Mouse (Mus musculus) small intestine, adult 2 months (tissue): ENCODE data around the gene Olfr746. TPM values are rescaled to one million over a fixed set of nuclear protein-coding genes. Genes with fewer than 3 reads are reported as not detected.

Source experiments
- H3K27ac ChIP-seq: fragments of 200-500 bp; 2 replicates; pipeline ENCODE4 v1.5.1; 2012; ENCODE audit warnings: low read depth, low read length, control low read depth, inconsistent platforms; ENCODE audit not compliant: insufficient read depth
- H3K27me3 ChIP-seq: fragments of 200-500 bp; 2 replicates; pipeline ENCODE4 v1.6.1; 2012; ENCODE audit warnings: mild to moderate bottlenecking, moderate library complexity, low read length, inconsistent platforms; ENCODE audit not compliant: control insufficient read depth, insufficient read depth
- H3K36me3 ChIP-seq: fragments of 200-500 bp; 2 replicates; pipeline ENCODE4 v1.6.1; 2012; ENCODE audit warnings: mild to moderate bottlenecking, low read length, control low read depth, inconsistent platforms; ENCODE audit not compliant: control insufficient read depth, insufficient read depth
- H3K4me1 ChIP-seq: fragments of 200-500 bp; 2 replicates; pipeline ENCODE4 v1.6.1; 2012; ENCODE audit warnings: low read length, inconsistent platforms, mixed read lengths; ENCODE audit not compliant: control insufficient read depth, insufficient read depth, insufficient read length
- H3K4me3 ChIP-seq: fragments of 200-500 bp; 2 replicates; pipeline ENCODE4 v1.5.1; 2012; ENCODE audit warnings: low read depth, mild to moderate bottlenecking, control low read depth, inconsistent platforms, low read length, moderate library complexity
- CTCF ChIP-seq: fragments of 200-500 bp; IDR thresholded peaks from 2 replicates; pipeline ENCODE4 v1.5.1; 2012; ENCODE audit warnings: low read depth, mild to moderate bottlenecking, control low read depth, inconsistent platforms, low read length, moderate library complexity, mixed read lengths; ENCODE audit not compliant: insufficient replicate concordance, insufficient read length; ENCODE audit errors: extremely low read depth
- POLR2A ChIP-seq: fragments of 200-500 bp; IDR thresholded peaks from 2 replicates; pipeline ENCODE4 v1.6.1; 2012; ENCODE audit warnings: low read depth, mild to moderate bottlenecking, control low read depth, inconsistent platforms, low read length, moderate library complexity
- WGBS: fragments of 180-500 bp; shearing (Covaris S2); methylation state at CpG from one replicate; pipeline ENCODE4 v1.1.7; 2018; 5-methylcytosine and 5-hydroxymethylcytosine counted together
- polyA plus RNA-seq: library from polyadenylated mRNA; depleted of rRNA; stranded (reverse); fragments of >200 nt; gene quantifications from 2 replicates; pipeline ENCODE4 v1.2.3, GENCODE M21; 2012; rRNA removed

Olfr746 gene
- not detected in 2 replicates for polyA plus RNA-seq

DNA sequence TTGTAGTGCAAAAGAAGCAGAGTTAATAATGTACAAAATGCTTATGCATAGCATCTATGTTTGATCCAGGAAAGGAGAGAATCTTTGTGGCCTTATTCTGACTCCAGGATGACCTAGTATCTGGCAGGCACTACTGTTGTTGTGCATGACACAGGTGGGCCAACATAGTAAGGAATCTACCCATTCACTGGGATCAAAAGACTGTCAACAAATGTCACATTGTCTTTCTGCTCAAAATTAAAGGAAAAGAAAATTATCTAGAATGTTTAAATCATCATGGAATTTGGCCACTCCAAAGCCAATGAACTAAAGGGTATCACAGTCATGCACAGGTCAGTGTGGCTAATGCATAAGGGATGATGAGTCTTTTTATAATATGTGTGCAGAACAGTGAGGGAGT lies at the start of gene Olfr746:
Gene Olfr746, plus strand, starts transcription at position 301 of the 400 bp plus-strand sequence.
- H3K27me3 ChIP-seq = no peaks in the 10 kb centered on the region
- no peak for TF ChIP-seq POLR2A
- no peak for TF ChIP-seq CTCF
- no peaks in the 10 kb centered on the region for H3K4me1 ChIP-seq
- no peak within 1 kb of the TSS for H3K27ac ChIP-seq
- no peaks in the 10 kb centered on the region for H3K36me3 ChIP-seq
- no peak within 1 kb of the TSS for H3K4me3 ChIP-seq

DNA sequence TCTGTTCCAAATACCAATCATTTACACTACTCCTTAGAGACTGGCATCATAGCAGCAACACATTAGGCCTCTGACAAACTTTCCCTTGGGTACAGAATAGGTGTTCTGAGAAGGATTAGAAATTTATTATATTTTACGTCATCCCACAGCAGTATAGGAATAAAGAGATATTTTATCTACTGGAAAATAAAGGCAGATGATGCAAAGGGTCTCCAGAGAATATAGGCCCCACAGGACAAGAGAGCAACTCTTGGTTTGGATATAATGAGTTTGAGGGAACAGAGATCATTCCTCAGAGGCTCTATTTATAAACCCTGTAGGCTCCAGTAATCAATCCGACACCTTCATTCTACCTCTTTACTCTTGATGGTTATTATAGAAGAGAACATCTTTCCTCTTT lies 32.3 kb upstream of the Olfr746 start, which contains the start of gene Olfr744:
Gene Olfr744, plus strand, starts transcription at position 301 of the 400 bp plus-strand sequence.
- TF ChIP-seq CTCF = no peak
- H3K4me1 ChIP-seq = no peaks in the 10 kb centered on the region
- 87% methylated on average over 2 of the region's 2 CpGs for WGBS
- no peaks in the 10 kb centered on the region for H3K27me3 ChIP-seq
- no peak within 1 kb of the TSS for H3K4me3 ChIP-seq
- no peak within 1 kb of the TSS for H3K27ac ChIP-seq
- H3K36me3 ChIP-seq = no peaks in the 10 kb centered on the region

DNA sequence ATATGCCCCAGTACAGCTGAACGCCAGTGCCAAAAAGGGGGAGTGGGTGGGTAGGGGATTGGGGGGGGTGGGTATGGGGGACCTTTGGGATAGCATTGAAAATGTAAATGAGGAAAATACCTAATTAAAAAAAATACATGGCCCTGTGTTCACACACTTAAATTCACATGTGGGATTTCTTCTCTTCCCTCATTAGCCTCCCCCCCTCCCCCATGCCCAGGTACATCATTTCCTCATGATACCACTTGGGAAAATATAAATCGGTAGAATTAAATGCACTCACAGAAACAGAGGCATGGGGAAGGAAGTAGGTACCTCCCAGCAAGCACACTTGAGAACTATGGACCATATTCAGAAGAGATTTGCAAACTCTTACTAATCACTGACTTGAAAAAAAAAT lies 7.8 kb upstream of the Olfr746 start, which contains the start of gene Olfr745:
Gene Olfr745, plus strand, starts transcription at position 301 of the 400 bp plus-strand sequence.
- Histone ChIP-seq H3K27me3 (no peaks in the 10 kb centered on the region), H3K36me3 (no peaks in the 10 kb centered on the region), H3K27ac (no peak within 1 kb of the TSS), H3K4me3 (no peak within 1 kb of the TSS), H3K4me1 (no peaks in the 10 kb centered on the region)
- 88% methylated on average over 2 of the region's 2 CpGs for WGBS
- no peak for TF ChIP-seq POLR2A
- no peak for TF ChIP-seq CTCF

DNA sequence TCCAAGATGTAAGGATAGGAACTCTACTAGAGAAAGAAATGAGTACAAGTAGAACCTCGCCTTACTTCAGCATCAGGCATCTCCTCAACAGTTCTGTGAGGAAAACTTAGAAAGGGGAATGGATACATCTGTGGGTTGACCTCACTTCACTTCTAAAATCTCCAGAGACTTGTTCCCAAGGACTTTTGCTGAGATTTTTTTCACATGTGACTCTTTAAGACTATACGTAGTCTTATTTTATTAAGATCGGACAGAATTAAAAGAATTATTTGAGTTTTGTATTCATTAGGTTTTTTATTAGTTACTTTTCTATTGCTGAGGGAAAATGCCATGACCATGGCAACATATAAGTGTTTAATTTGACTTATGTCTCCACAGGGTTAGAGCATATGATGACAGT lies 46.2 kb downstream of the Olfr746 start, which contains the start of gene Olfr747:
Gene Olfr747, minus strand, starts transcription at position 101 of the 400 bp plus-strand sequence.
- H3K4me3 ChIP-seq = no peak within 1 kb of the TSS
- no peaks in the 10 kb centered on the region for H3K27me3 ChIP-seq
- no peaks in the 10 kb centered on the region for H3K36me3 ChIP-seq
- 90% methylated on average over 3 of the region's 3 CpGs for WGBS
- no peaks in the 10 kb centered on the region for H3K4me1 ChIP-seq
- no peak for TF ChIP-seq CTCF
- no peak for TF ChIP-seq POLR2A
- H3K27ac ChIP-seq = no peak within 1 kb of the TSS

Other genes starting within 250 kb of the Olfr746 start
- not detected in 2 replicates for gene Olfr738, start 239.5 kb upstream of the Olfr746 start, polyA plus RNA-seq
- not detected in 2 replicates for gene Olfr739, start 228.5 kb upstream of the Olfr746 start, polyA plus RNA-seq
- not detected in 2 replicates for gene Olfr740, start 201.5 kb upstream of the Olfr746 start, polyA plus RNA-seq
- not detected in 2 replicates for gene Olfr741, start 174.3 kb upstream of the Olfr746 start, polyA plus RNA-seq
- gene Olfr742, start 143.5 kb upstream of the Olfr746 start, polyA plus RNA-seq = not detected in 2 replicates
- gene Olfr743, start 125.2 kb upstream of the Olfr746 start, polyA plus RNA-seq = not detected in 2 replicates
- not detected in 2 replicates for gene Olfr744, start 32.2 kb upstream of the Olfr746 start, polyA plus RNA-seq
- gene Olfr745, start 7.7 kb upstream of the Olfr746 start, polyA plus RNA-seq = not detected in 2 replicates
- gene Olfr747, start 46.1 kb downstream of the Olfr746 start, polyA plus RNA-seq = not detected in 2 replicates
- not detected in 2 replicates for gene Olfr748, start 60.3 kb downstream of the Olfr746 start, polyA plus RNA-seq
- gene Olfr749, start 98.0 kb downstream of the Olfr746 start, polyA plus RNA-seq = not detected in 2 replicates
- gene Ttc5, start 138.4 kb downstream of the Olfr746 start, polyA plus RNA-seq = 6.8 and 13.5 TPM in 2 replicates
- not detected in 2 replicates for gene Ccnb1ip1, start 160.6 kb downstream of the Olfr746 start, polyA plus RNA-seq
- gene Parp2, start 160.8 kb downstream of the Olfr746 start, polyA plus RNA-seq = 2.9 and 5.8 TPM in 2 replicates
- gene Tep1, start 223.5 kb downstream of the Olfr746 start, polyA plus RNA-seq = 48.1 and 105 TPM in 2 replicates